Mouse (Mus musculus): ENCODE measurements around the gene Gm14180. TPM values are rescaled to one million over a fixed set of nuclear protein-coding genes. Genes with fewer than 3 reads are reported as not detected.
"Not testable (repeated sequence)": the region's sequence is repeated elsewhere in the genome, so short reads cannot be mapped to it uniquely, and the experiment has no call there.

The Gm14180 gene
- polyA plus RNA-seq, 1 experiment from 2014 or later: not detected

GRCm38 (mm10) chr11:99724061-99724460 is 10.0 kb downstream of the Gm14180 start:
- Histone ChIP-seq H3K27me3 (ENCODE audit: insufficient read depth, low read length) (no peaks in the 10 kb centered on the region), H3K36me3 (replicated peaks; ENCODE audit: insufficient read depth, low read length) (no peaks in the 10 kb centered on the region), H3K4me2 (ENCODE audit: low read depth, low read length) (no peak overlapping the region), H3K9me3 (ENCODE audit: low read length) (no peaks in the 10 kb centered on the region), H3K4me1 (ENCODE audit: insufficient read depth) (no peaks in the 10 kb centered on the region), H3K4me3 (ENCODE audit: low read depth, low read length) (no peak overlapping the region), H3K9ac (replicated peaks) (no peak overlapping the region), H3K27ac (ENCODE audit: low read depth) (no peak overlapping the region)
- 67% methylated on average over 2 of the region's 2 CpGs for WGBS (ENCODE audit: insufficient replicate concordance)
- no peak for ATAC-seq
- no peak for DNase-seq
- TF ChIP-seq EP300 (IDR thresholded peaks at IDR 0.05; ENCODE audit: low read depth) (no peak), CTCF (IDR thresholded peaks at IDR 0.05; ENCODE audit: low read depth) (no peak)

GRCm38 (mm10) chr11:99718759-99719158 is 15.3 kb downstream of the Gm14180 start:
- ATAC-seq (no peak), DNase-seq (no peak)
- Histone ChIP-seq H3K9ac (replicated peaks) (no peak overlapping the region), H3K4me2 (ENCODE audit: low read depth, low read length) (no peak overlapping the region), H3K4me1 (ENCODE audit: insufficient read depth) (no peaks in the 10 kb centered on the region), H3K4me3 (ENCODE audit: low read depth, low read length) (no peak overlapping the region), H3K9me3 (ENCODE audit: low read length) (no peaks in the 10 kb centered on the region), H3K27ac (ENCODE audit: low read depth) (no peak overlapping the region), H3K36me3 (replicated peaks; ENCODE audit: insufficient read depth, low read length) (no peaks in the 10 kb centered on the region), H3K27me3 (ENCODE audit: insufficient read depth, low read length) (no peaks in the 10 kb centered on the region)
- TF ChIP-seq CTCF (IDR thresholded peaks at IDR 0.05; ENCODE audit: low read depth): no peak
- TF ChIP-seq EP300 (IDR thresholded peaks at IDR 0.05; ENCODE audit: low read depth): no peak
- 92% methylated on average over 1 of the region's 1 CpGs for WGBS (ENCODE audit: insufficient replicate concordance)

- no peak within 1 kb of the TSS for H3K27ac ChIP-seq (ENCODE audit: low read depth)
- no peak within 1 kb of the TSS for H3K9ac ChIP-seq (replicated peaks)
- no peaks in the 10 kb centered on the region for H3K36me3 ChIP-seq (replicated peaks; ENCODE audit: insufficient read depth, low read length)
- no peak within 1 kb of the TSS for H3K4me3 ChIP-seq (ENCODE audit: low read depth, low read length)
- no peaks in the 10 kb centered on the region for H3K27me3 ChIP-seq (ENCODE audit: insufficient read depth, low read length)
- H3K4me2 ChIP-seq (ENCODE audit: low read depth, low read length): no peak within 1 kb of the TSS
- DNase-seq (no peak), ATAC-seq (no peak)
- no peaks in the 10 kb centered on the region for H3K9me3 ChIP-seq (ENCODE audit: low read length)
- WGBS (ENCODE audit: insufficient replicate concordance): 79% methylated on average over 1 of the region's 1 CpGs
- TF ChIP-seq EP300 (IDR thresholded peaks at IDR 0.05; ENCODE audit: low read depth) (no peak), CTCF (IDR thresholded peaks at IDR 0.05; ENCODE audit: low read depth) (no peak)
- H3K4me1 ChIP-seq (ENCODE audit: insufficient read depth): no peaks in the 10 kb centered on the region
Measured at GRCm38 (mm10) chr11:99690463-99690862, 43.6 kb downstream of the Gm14180 start, which contains the start of gene Gm14190. TSS of gene Gm14190 (minus strand) at chr11:99690740.

- not testable (repeated sequence) for H3K4me2 ChIP-seq (ENCODE audit: low read depth, low read length); ATAC-seq; H3K36me3 ChIP-seq (replicated peaks; ENCODE audit: insufficient read depth, low read length); H3K9ac ChIP-seq (replicated peaks); H3K27ac ChIP-seq (ENCODE audit: low read depth); H3K4me3 ChIP-seq (ENCODE audit: low read depth, low read length); DNase-seq; H3K27me3 ChIP-seq (ENCODE audit: insufficient read depth, low read length); H3K4me1 ChIP-seq (ENCODE audit: insufficient read depth); H3K9me3 ChIP-seq (ENCODE audit: low read length)
- WGBS (ENCODE audit: insufficient replicate concordance): 59% methylated on average over 1 of the region's 1 CpGs
Measured at GRCm38 (mm10) chr11:99685235-99685634, 48.9 kb downstream of the Gm14180 start.

Other genes with a start within 250 kb of the Gm14180 start
- 15.7 and 16.5 TPM in 2 replicates for gene Krt23, start 241.2 kb downstream of the Gm14180 start, polyA plus RNA-seq (2015; fragmentation: Nextera tagmentation; extraction: Ambion mirVana)
- not detected in 2 replicates for gene Krt39, start 213.0 kb downstream of the Gm14180 start, polyA plus RNA-seq (2015; fragmentation: Nextera tagmentation; extraction: Ambion mirVana)
- not detected in 2 replicates for gene Krt40, start 191.1 kb downstream of the Gm14180 start, polyA plus RNA-seq (2015; fragmentation: Nextera tagmentation; extraction: Ambion mirVana)
- gene Krtap3-3, start 183.4 kb downstream of the Gm14180 start, polyA plus RNA-seq (2015; fragmentation: Nextera tagmentation; extraction: Ambion mirVana): not detected in 2 replicates
- gene Krtap3-2, start 177.4 kb downstream of the Gm14180 start, polyA plus RNA-seq (2015; fragmentation: Nextera tagmentation; extraction: Ambion mirVana): not detected in 2 replicates
- gene Gm11939, start 174.8 kb downstream of the Gm14180 start, polyA plus RNA-seq (2015; fragmentation: Nextera tagmentation; extraction: Ambion mirVana): not detected in 2 replicates
- not detected in 2 replicates for gene Krtap3-1, start 167.7 kb downstream of the Gm14180 start, polyA plus RNA-seq (2015; fragmentation: Nextera tagmentation; extraction: Ambion mirVana)
- gene Krtap1-5, start 153.3 kb downstream of the Gm14180 start, polyA plus RNA-seq (2015; fragmentation: Nextera tagmentation; extraction: Ambion mirVana): not detected in 2 replicates
- gene Krtap1-4, start 150.6 kb downstream of the Gm14180 start, polyA plus RNA-seq (2015; fragmentation: Nextera tagmentation; extraction: Ambion mirVana): not detected in 2 replicates
- not detected in 2 replicates for gene Krtap1-3, start 143.0 kb downstream of the Gm14180 start, polyA plus RNA-seq (2015; fragmentation: Nextera tagmentation; extraction: Ambion mirVana)
- gene Krtap9-3, start 136.2 kb downstream of the Gm14180 start, polyA plus RNA-seq (2015; fragmentation: Nextera tagmentation; extraction: Ambion mirVana): not detected in 2 replicates
- not detected in 2 replicates for gene Gm11938, start 131.0 kb downstream of the Gm14180 start, polyA plus RNA-seq (2015; fragmentation: Nextera tagmentation; extraction: Ambion mirVana)
- gene Gm11937, start 124.1 kb downstream of the Gm14180 start, polyA plus RNA-seq (2015; fragmentation: Nextera tagmentation; extraction: Ambion mirVana): not detected in 2 replicates
- not detected in 2 replicates for gene Krtap2-4, start 119.4 kb downstream of the Gm14180 start, polyA plus RNA-seq (2015; fragmentation: Nextera tagmentation; extraction: Ambion mirVana)
- gene Gm11562, start 113.9 kb downstream of the Gm14180 start, polyA plus RNA-seq (2015; fragmentation: Nextera tagmentation; extraction: Ambion mirVana): not detected in 2 replicates
- gene Krtap4-1, start 106.1 kb downstream of the Gm14180 start, polyA plus RNA-seq (2015; fragmentation: Nextera tagmentation; extraction: Ambion mirVana): not detected in 2 replicates
- gene Krtap4-2, start 99.2 kb downstream of the Gm14180 start, polyA plus RNA-seq (2015; fragmentation: Nextera tagmentation; extraction: Ambion mirVana): not detected in 2 replicates
- not detected in 2 replicates for gene Krtap4-7, start 90.2 kb downstream of the Gm14180 start, polyA plus RNA-seq (2015; fragmentation: Nextera tagmentation; extraction: Ambion mirVana)
- gene Gm11555, start 84.1 kb downstream of the Gm14180 start, polyA plus RNA-seq (2015; fragmentation: Nextera tagmentation; extraction: Ambion mirVana): not detected in 2 replicates
- gene Gm11563, start 75.3 kb downstream of the Gm14180 start, polyA plus RNA-seq (2015; fragmentation: Nextera tagmentation; extraction: Ambion mirVana): not detected in 2 replicates
- gene Krtap4-6, start 68.3 kb downstream of the Gm14180 start, polyA plus RNA-seq (2015; fragmentation: Nextera tagmentation; extraction: Ambion mirVana): not detected in 2 replicates
- gene Gm14190, start 43.5 kb downstream of the Gm14180 start, polyA plus RNA-seq (2015; fragmentation: Nextera tagmentation; extraction: Ambion mirVana): not detected in 2 replicates
- not detected in 2 replicates for gene Gm11595, start 38.6 kb upstream of the Gm14180 start, polyA plus RNA-seq (2015; fragmentation: Nextera tagmentation; extraction: Ambion mirVana)
- not detected in 2 replicates for gene Krtap4-8, start 46.4 kb upstream of the Gm14180 start, polyA plus RNA-seq (2015; fragmentation: Nextera tagmentation; extraction: Ambion mirVana)
- gene Krtap4-9, start 50.9 kb upstream of the Gm14180 start, polyA plus RNA-seq (2015; fragmentation: Nextera tagmentation; extraction: Ambion mirVana): not detected in 2 replicates
- not detected in 2 replicates for gene Gm11596, start 59.2 kb upstream of the Gm14180 start, polyA plus RNA-seq (2015; fragmentation: Nextera tagmentation; extraction: Ambion mirVana)
- not detected in 2 replicates for gene Gm11569, start 64.6 kb upstream of the Gm14180 start, polyA plus RNA-seq (2015; fragmentation: Nextera tagmentation; extraction: Ambion mirVana)
- gene Gm11554, start 70.2 kb upstream of the Gm14180 start, polyA plus RNA-seq (2015; fragmentation: Nextera tagmentation; extraction: Ambion mirVana): not detected in 2 replicates
- gene Krtap4-13, start 75.6 kb upstream of the Gm14180 start, polyA plus RNA-seq (2015; fragmentation: Nextera tagmentation; extraction: Ambion mirVana): not detected in 2 replicates
- not detected in 2 replicates for gene Gm11564, start 81.4 kb upstream of the Gm14180 start, polyA plus RNA-seq (2015; fragmentation: Nextera tagmentation; extraction: Ambion mirVana)
- gene 2300003K06Rik, start 103.8 kb upstream of the Gm14180 start, polyA plus RNA-seq (2015; fragmentation: Nextera tagmentation; extraction: Ambion mirVana): not detected in 2 replicates
- gene Krtap4-16, start 117.3 kb upstream of the Gm14180 start, polyA plus RNA-seq (2015; fragmentation: Nextera tagmentation; extraction: Ambion mirVana): not detected in 2 replicates
- gene Gm11568, start 123.6 kb upstream of the Gm14180 start, polyA plus RNA-seq (2015; fragmentation: Nextera tagmentation; extraction: Ambion mirVana): not detected in 2 replicates
- not detected in 2 replicates for gene Gm11559, start 130.2 kb upstream of the Gm14180 start, polyA plus RNA-seq (2015; fragmentation: Nextera tagmentation; extraction: Ambion mirVana)
- gene Krtap9-1, start 139.1 kb upstream of the Gm14180 start, polyA plus RNA-seq (2015; fragmentation: Nextera tagmentation; extraction: Ambion mirVana): not detected in 2 replicates
- gene Gm11567, start 144.9 kb upstream of the Gm14180 start, polyA plus RNA-seq (2015; fragmentation: Nextera tagmentation; extraction: Ambion mirVana): not detected in 2 replicates
- gene Krtap31-1, start 173.6 kb upstream of the Gm14180 start, polyA plus RNA-seq (2015; fragmentation: Nextera tagmentation; extraction: Ambion mirVana): not detected in 2 replicates
- gene Gm11565, start 180.5 kb upstream of the Gm14180 start, polyA plus RNA-seq (2015; fragmentation: Nextera tagmentation; extraction: Ambion mirVana): not detected in 2 replicates
- not detected in 2 replicates for gene Krtap31-2, start 202.0 kb upstream of the Gm14180 start, polyA plus RNA-seq (2015; fragmentation: Nextera tagmentation; extraction: Ambion mirVana)
- gene Krtap9-5, start 214.2 kb upstream of the Gm14180 start, polyA plus RNA-seq (2015; fragmentation: Nextera tagmentation; extraction: Ambion mirVana): not detected in 2 replicates
- not detected in 2 replicates for gene Krtap29-1, start 244.8 kb upstream of the Gm14180 start, polyA plus RNA-seq (2015; fragmentation: Nextera tagmentation; extraction: Ambion mirVana)